In the genomic region with DNA sequence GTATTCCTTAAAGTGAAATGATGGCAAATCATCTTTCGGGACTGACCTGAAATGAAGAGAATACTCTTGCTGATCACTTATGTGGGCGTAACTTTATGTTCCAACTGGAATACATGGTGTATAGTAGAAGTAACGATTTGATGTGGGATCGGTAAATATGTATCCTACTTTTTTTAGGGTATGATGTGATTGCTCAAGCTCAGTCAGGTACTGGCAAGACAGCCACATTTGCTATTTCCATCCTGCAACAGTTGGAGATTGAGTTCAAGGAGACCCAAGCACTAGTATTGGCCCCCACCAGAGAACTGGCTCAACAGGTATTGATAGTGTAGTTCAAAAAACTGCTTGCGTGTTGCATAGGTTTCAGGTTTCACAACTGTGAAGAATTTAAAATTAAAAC, we compare ENCODE assay signal across 7 mouse cellular contexts. TPM values are rescaled to one million over a fixed set of nuclear protein-coding genes. Genes with fewer than 3 reads are reported as not detected.
DNase-seq lines count a peak whose midpoint lies in the region; ATAC-seq and TF ChIP-seq lines count a peak whose summit lies in the region.

No protein-coding gene starts in this region.

- H3K9ac ChIP-seq in forebrain, embryonic 11.5 days (ENCODE audit: low read length): peak overlapping the region; percentile 96
- H3K9ac ChIP-seq in limb, embryonic 14.5 days (ENCODE audit: low read depth, low read length, severe bottlenecking): peak overlapping the region; percentile 100
- peak overlapping the region; percentile 100 for H3K9ac ChIP-seq in stomach, postnatal 0 days (ENCODE audit: low read length)

- no peaks in the 10 kb centered on the region for H3K27me3 ChIP-seq in spleen, adult 2 months (ENCODE audit: control insufficient read depth, insufficient read depth, low read length)
- no peaks in the 10 kb centered on the region for H3K27me3 ChIP-seq in forebrain, embryonic 11.5 days (ENCODE audit: control insufficient read depth, insufficient read depth, low read length)
- H3K27me3 ChIP-seq in limb, embryonic 14.5 days (ENCODE audit: control insufficient read depth, insufficient read depth, low read length): no peaks in the 10 kb centered on the region
- no peaks in the 10 kb centered on the region for H3K27me3 ChIP-seq in stomach, postnatal 0 days (ENCODE audit: control insufficient read depth, insufficient read depth, low read length)

- no peak for ATAC-seq in forebrain, embryonic 11.5 days (replicated peaks; ENCODE audit: low FRiP score)
- no peak for ATAC-seq in limb, embryonic 14.5 days (ENCODE audit: low FRiP score, low read depth)
- no peak for ATAC-seq in stomach, postnatal 0 days (ENCODE audit: low FRiP score, low TSS enrichment)

- TF ChIP-seq POLR2A in spleen, adult 2 months (IDR thresholded peaks at IDR 0.05; ENCODE audit: low read depth, low read length): no peak
- no peak for TF ChIP-seq POLR2A in limb, embryonic 14.5 days (IDR thresholded peaks at IDR 0.05; ENCODE audit: borderline replicate concordance, extremely low read depth, insufficient read depth, insufficient read length)

- H3K4me1 ChIP-seq in spleen, adult 2 months (ENCODE audit: control insufficient read depth, insufficient read depth, insufficient read length): peaks cover 1% of the 10 kb centered on the region
- peaks cover 7% of the 10 kb centered on the region; the same call in 1 of the 2 replicates for H3K4me1 ChIP-seq in forebrain, embryonic 11.5 days (replicated peaks; ENCODE audit: control insufficient read depth, insufficient read depth, low read length)
- peaks cover 16% of the 10 kb centered on the region for H3K4me1 ChIP-seq in limb, embryonic 14.5 days (ENCODE audit: control insufficient read depth, insufficient read depth, low read length)
- H3K4me1 ChIP-seq in stomach, postnatal 0 days (replicated peaks; ENCODE audit: control insufficient read depth, insufficient read depth): no peaks in the 10 kb centered on the region

- H3K27ac ChIP-seq in spleen, adult 2 months (ENCODE audit: insufficient read depth, low read length): no peak overlapping the region
- 0 out of 2 replicates have a peak overlapping the region, but pooled peaks have one; percentile 6 for H3K27ac ChIP-seq in forebrain, embryonic 11.5 days (ENCODE audit: low read depth, low read length)
- peak overlapping the region; percentile 50 for H3K27ac ChIP-seq in limb, embryonic 14.5 days (replicated peaks; ENCODE audit: low read depth, low read length)
- no peak overlapping the region; the same call in 1 of the 2 replicates for H3K27ac ChIP-seq in stomach, postnatal 0 days (replicated peaks)

- peak overlapping the region; percentile 93 for H3K4me3 ChIP-seq in spleen, adult 2 months (ENCODE audit: extremely low read depth, insufficient read depth, insufficient read length)
- peak overlapping the region; percentile 81 for H3K4me3 ChIP-seq in forebrain, embryonic 11.5 days (ENCODE audit: low read depth, low read length)
- H3K4me3 ChIP-seq in limb, embryonic 14.5 days (replicated peaks; ENCODE audit: low read length): peak overlapping the region; percentile 97
- peak overlapping the region; percentile 100 for H3K4me3 ChIP-seq in stomach, postnatal 0 days (ENCODE audit: low read depth, low read length)

- WGBS in spleen, adult 2 months: 7% methylated on average over 5 of the region's 5 CpGs
- 4% methylated on average over 5 of the region's 5 CpGs for WGBS in forebrain, embryonic 11.5 days
- WGBS in limb, embryonic 14.5 days: under 1% methylated on average over 5 of the region's 5 CpGs
- WGBS in stomach, postnatal 0 days: 4% methylated on average over 5 of the region's 5 CpGs

- H3K4me2 ChIP-seq in forebrain, embryonic 11.5 days (ENCODE audit: low read depth, low read length, severe bottlenecking): peak overlapping the region; percentile 66
- peak overlapping the region; percentile 94 for H3K4me2 ChIP-seq in limb, embryonic 14.5 days (replicated peaks; ENCODE audit: low read depth, low read length, severe bottlenecking)
- peak overlapping the region; percentile 78 for H3K4me2 ChIP-seq in stomach, postnatal 0 days (replicated peaks; ENCODE audit: low read depth)

- TF ChIP-seq EP300 in stomach, postnatal 0 days (optimal IDR thresholded peaks at IDR 0.05): no peak

- no peaks in the 10 kb centered on the region for H3K9me3 ChIP-seq in forebrain, embryonic 11.5 days (ENCODE audit: control insufficient read depth, low read length)
- H3K9me3 ChIP-seq in limb, embryonic 14.5 days (ENCODE audit: control insufficient read depth, low read length): no peaks in the 10 kb centered on the region
- H3K9me3 ChIP-seq in stomach, postnatal 0 days (ENCODE audit: control insufficient read depth, low read length): no peaks in the 10 kb centered on the region

- no peak for DNase-seq in spleen, adult 2 months (ENCODE audit: low read depth in 1 of 2, low spot score in 2 of 2)
- DNase-seq in spleen, postnatal 4 days (ENCODE audit: low spot score in 2 of 2): no peak
- DNase-seq in forebrain, embryonic 11.5 days (ENCODE audit: low spot score): no peak
- no peak for DNase-seq in limb, embryonic 14.5 days (ENCODE audit: low spot score)
- DNase-seq in stomach, postnatal 0 days (ENCODE audit: low spot score): no peak
- no peak for DNase-seq in testis, postnatal 10 days (ENCODE audit: low spot score)
- DNase-seq in natural killer cell, adult 2 months (ENCODE audit: low spot score in 2 of 2): no peak

- peaks cover 39% of the 10 kb centered on the region for H3K36me3 ChIP-seq in spleen, adult 2 months (ENCODE audit: control insufficient read depth, insufficient read depth, low read length)
- H3K36me3 ChIP-seq in forebrain, embryonic 11.5 days (ENCODE audit: control insufficient read depth, insufficient read depth, low read length): peaks cover 10% of the 10 kb centered on the region
- H3K36me3 ChIP-seq in limb, embryonic 14.5 days (ENCODE audit: control insufficient read depth, insufficient read depth, low read length): peaks cover 52% of the 10 kb centered on the region
- peaks cover 15% of the 10 kb centered on the region for H3K36me3 ChIP-seq in stomach, postnatal 0 days (ENCODE audit: control insufficient read depth, insufficient read depth, low read length)

- no peak for TF ChIP-seq CTCF in spleen, adult 2 months (IDR thresholded peaks at IDR 0.05; ENCODE audit: extremely low read depth, insufficient read depth, insufficient read length, insufficient replicate concordance)
- TF ChIP-seq CTCF in stomach, postnatal 0 days (IDR thresholded peaks at IDR 0.05; ENCODE audit: low read depth): no peak

RNA-seq across cellular contexts. Expression of a gene that starts 1.7 kb away (rescaled TPM):
- polyA plus RNA-seq in spleen, adult 2 months (2012; rRNA removed): 51.0 and 62.8 TPM in 2 replicates
- 204 TPM in 2 replicates for polyA plus RNA-seq in forebrain, embryonic 11.5 days (2014; fragmentation: Nextera tagmentation; extraction: Ambion mirVana)
- polyA plus RNA-seq in limb, embryonic 14.5 days (2012; rRNA removed): 640 and 683 TPM in 2 replicates
- 260 and 283 TPM in 2 replicates for polyA plus RNA-seq in limb, embryonic 14.5 days (2014; fragmentation: Nextera tagmentation; extraction: Ambion mirVana)
- 99.0 and 107 TPM in 2 replicates for polyA plus RNA-seq in stomach, postnatal 0 days (2015; fragmentation: Nextera tagmentation; extraction: Ambion mirVana)

RNA-seq across cellular contexts. Expression of a gene that starts 18.6 kb away (rescaled TPM):
- 0.22 and 0.63 TPM in 2 replicates for polyA plus RNA-seq in spleen, adult 2 months (2012; rRNA removed)
- polyA plus RNA-seq in forebrain, embryonic 11.5 days (2014; fragmentation: Nextera tagmentation; extraction: Ambion mirVana): 212 and 239 TPM in 2 replicates
- 9.0 and 12.1 TPM in 2 replicates for polyA plus RNA-seq in limb, embryonic 14.5 days (2012; rRNA removed)
- 90.1 and 91.4 TPM in 2 replicates for polyA plus RNA-seq in limb, embryonic 14.5 days (2014; fragmentation: Nextera tagmentation; extraction: Ambion mirVana)
- 35.9 and 38.0 TPM in 2 replicates for polyA plus RNA-seq in stomach, postnatal 0 days (2015; fragmentation: Nextera tagmentation; extraction: Ambion mirVana)

RNA-seq across cellular contexts. Expression of a gene that starts 37.4 kb away (rescaled TPM):
- 2.9 and 5.8 TPM in 2 replicates for polyA plus RNA-seq in spleen, adult 2 months (2012; rRNA removed)
- polyA plus RNA-seq in forebrain, embryonic 11.5 days (2014; fragmentation: Nextera tagmentation; extraction: Ambion mirVana): not detected in 2 replicates
- 0.29 and 0.38 TPM in 2 replicates for polyA plus RNA-seq in limb, embryonic 14.5 days (2012; rRNA removed)
- polyA plus RNA-seq in limb, embryonic 14.5 days (2014; fragmentation: Nextera tagmentation; extraction: Ambion mirVana): 0.26 TPM in 1 of 2 replicates, not detected in the other
- not detected in 2 replicates for polyA plus RNA-seq in stomach, postnatal 0 days (2015; fragmentation: Nextera tagmentation; extraction: Ambion mirVana)

RNA-seq across cellular contexts. Expression of a gene that starts 51.3 kb away (rescaled TPM):
- 0.04 TPM in 1 of 2 replicates, not detected in the other for polyA plus RNA-seq in spleen, adult 2 months (2012; rRNA removed)
- not detected in 2 replicates for polyA plus RNA-seq in forebrain, embryonic 11.5 days (2014; fragmentation: Nextera tagmentation; extraction: Ambion mirVana)
- polyA plus RNA-seq in limb, embryonic 14.5 days (2012; rRNA removed): 0.23 and 0.60 TPM in 2 replicates
- polyA plus RNA-seq in limb, embryonic 14.5 days (2014; fragmentation: Nextera tagmentation; extraction: Ambion mirVana): 0.14 TPM in 1 of 2 replicates, not detected in the other
- 4.3 and 10.5 TPM in 2 replicates for polyA plus RNA-seq in stomach, postnatal 0 days (2015; fragmentation: Nextera tagmentation; extraction: Ambion mirVana)

Comparison
In these comparisons a context has a peak if more than half of its experiments do, and no peak if none do; other contexts are left out.
1. H3K27ac ChIP-seq: peak in forebrain, embryonic 11.5 days (single experiment) and limb, embryonic 14.5 days (single experiment); none in spleen, adult 2 months (single experiment) and stomach, postnatal 0 days (single experiment).
2. Peak in every context shown above with its lines, with median percentiles within 50 percentile points of each other: H3K4me3 ChIP-seq, H3K4me2 ChIP-seq and H3K9ac ChIP-seq.